Mouse (Mus musculus) thymus, adult 2 months (tissue): ENCODE data around the gene Gm47959. TPM values are rescaled to one million over a fixed set of nuclear protein-coding genes. Genes with fewer than 3 reads are reported as not detected.

Source experiments
- DNase-seq: peaks from one replicate; pipeline ENCODE4 v3.0.0; 2021
- H3K27ac ChIP-seq: fragments of 200-500 bp; 2 replicates; pipeline ENCODE4 v1.5.1; 2012; ENCODE audit warnings: low read length, control low read depth; ENCODE audit not compliant: control insufficient read depth, insufficient read depth
- H3K27me3 ChIP-seq: fragments of 200-500 bp; 2 replicates; pipeline ENCODE4 v1.6.1; 2012; ENCODE audit warnings: mild to moderate bottlenecking, low read length, moderate library complexity, mixed read lengths; ENCODE audit not compliant: control insufficient read depth, insufficient read depth
- H3K36me3 ChIP-seq: fragments of 200-500 bp; 2 replicates; pipeline ENCODE4 v1.6.1; 2012; ENCODE audit warnings: mild to moderate bottlenecking, low read length, moderate library complexity; ENCODE audit not compliant: control insufficient read depth, insufficient read depth
- H3K4me1 ChIP-seq: fragments of 200-500 bp; replicated peaks from 2 replicates; pipeline ENCODE4 v1.6.1; 2012; ENCODE audit warnings: low read length; ENCODE audit not compliant: control insufficient read depth, insufficient read depth
- H3K4me3 ChIP-seq: fragments of 200-500 bp; 2 replicates; pipeline ENCODE4 v1.5.1; 2012; ENCODE audit warnings: mild to moderate bottlenecking, low read length, control low read depth, moderate library complexity; ENCODE audit not compliant: control insufficient read depth, insufficient read depth
- CTCF ChIP-seq: fragments of 200-500 bp; IDR thresholded peaks from 2 replicates; pipeline ENCODE4 v1.5.1; 2012; ENCODE audit warnings: mild to moderate bottlenecking, control low read depth, low read length, moderate library complexity, borderline replicate concordance; ENCODE audit not compliant: control insufficient read depth, poor library complexity, insufficient read depth; ENCODE audit errors: extremely low read depth
- POLR2A ChIP-seq: fragments of 200-500 bp; IDR thresholded peaks from 2 replicates; pipeline ENCODE4 v1.6.1; 2012; ENCODE audit warnings: mild to moderate bottlenecking, low read length, control low read depth, moderate library complexity; ENCODE audit not compliant: control insufficient read depth, poor library complexity, insufficient read depth; ENCODE audit errors: extremely low read depth
- WGBS: fragments of 180-500 bp; shearing (Covaris S2); methylation state at CpG from one replicate; pipeline ENCODE4 v1.1.7; 2018; 5-methylcytosine and 5-hydroxymethylcytosine counted together
- polyA plus RNA-seq: library from polyadenylated mRNA; depleted of rRNA; stranded (reverse); fragments of >200 nt; gene quantifications from 2 replicates; pipeline ENCODE4 v1.2.3, GENCODE M21; 2012; rRNA removed

Gm47959 gene
- polyA plus RNA-seq, 1 experiment, result not detected

DNA sequence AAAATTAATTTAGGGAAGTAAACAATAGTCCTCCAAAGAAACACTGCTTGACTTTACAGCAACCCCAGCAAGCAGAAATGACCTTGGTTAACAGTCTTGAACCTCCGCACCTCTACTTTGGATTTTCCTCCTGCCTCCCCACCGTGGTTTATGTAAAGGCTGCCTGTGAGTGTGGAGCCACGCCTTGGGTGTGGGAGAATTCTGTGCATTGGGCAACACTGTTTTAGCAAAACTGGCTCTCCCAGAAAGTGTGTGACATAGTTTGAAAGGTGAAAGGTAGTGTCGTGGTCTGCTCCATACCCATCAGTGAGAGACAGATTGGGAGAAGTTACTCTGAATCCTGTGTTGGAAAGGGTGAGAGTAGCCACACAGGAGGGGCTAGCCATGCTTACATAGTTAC lies 38.7 kb downstream of the Gm47959 start:
- DNase-seq, result no peak
- Histone ChIP-seq H3K4me3 (no peak overlapping the region), H3K4me1 (no peaks in the 10 kb centered on the region), H3K36me3 (no peaks in the 10 kb centered on the region), H3K27me3 (no peaks in the 10 kb centered on the region), H3K27ac (no peak overlapping the region)
- 83% methylated on average over 4 of the region's 4 CpGs for WGBS
- no peak for TF ChIP-seq POLR2A
- no peak for TF ChIP-seq CTCF

- 94% methylated on average over 2 of the region's 2 CpGs for WGBS
- no peak for DNase-seq
- Histone ChIP-seq H3K27me3 (no peaks in the 10 kb centered on the region), H3K4me3 (no peak within 1 kb of the TSS), H3K27ac (no peak within 1 kb of the TSS), H3K36me3 (no peaks in the 10 kb centered on the region), H3K4me1 (no peaks in the 10 kb centered on the region)
- TF ChIP-seq POLR2A, result no peak
- no peak for TF ChIP-seq CTCF
Measured at GRCm38 (mm10) chr1:83042380-83042779, 42.0 kb downstream of the Gm47959 start, which contains the start of gene Krtap28-10. TSS of gene Krtap28-10 (minus strand) at chr1:83042480.

DNA sequence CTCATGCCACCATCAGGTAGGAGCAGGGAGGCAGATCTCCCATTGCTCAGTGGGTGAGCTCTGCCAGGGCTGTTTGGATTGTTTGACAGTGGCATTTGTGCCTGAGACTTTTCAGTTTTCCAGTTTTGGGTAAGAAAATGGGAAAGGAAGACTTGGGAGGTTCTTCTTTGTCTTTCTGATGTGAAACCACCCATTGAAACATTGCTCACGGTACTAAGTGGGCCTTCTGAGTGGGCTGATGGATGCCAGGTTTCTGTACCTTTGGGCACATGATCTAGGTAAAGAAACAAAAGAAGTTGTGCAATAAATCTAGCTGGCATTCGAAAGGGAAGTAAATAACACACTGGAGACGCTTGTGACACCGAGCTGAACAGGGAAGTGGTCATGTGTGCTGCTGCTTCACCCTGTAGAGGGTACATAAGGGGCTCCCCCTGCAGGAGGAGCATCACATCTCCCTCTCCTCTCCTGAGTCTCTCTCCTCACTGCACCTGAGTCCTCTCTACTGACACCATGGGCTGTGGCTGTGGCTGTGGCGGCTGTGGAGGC lies 44.6 kb downstream of the Gm47959 start, which contains the start of gene Gm47969:
Gene Gm47969, plus strand, starts transcription at position 51 of the 546 bp plus-strand sequence.
- H3K36me3 ChIP-seq, result no peaks in the 10 kb centered on the region
- no peaks in the 10 kb centered on the region for H3K27me3 ChIP-seq
- no peaks in the 10 kb centered on the region for H3K4me1 ChIP-seq
- H3K4me3 ChIP-seq, result no peak within 1 kb of the TSS
- no peak for DNase-seq
- TF ChIP-seq POLR2A (no peak), CTCF (no peak)
- 29% methylated on average over 5 of the region's 5 CpGs for WGBS
- H3K27ac ChIP-seq, result no peak within 1 kb of the TSS

Other genes with a start within 250 kb of the Gm47959 start
- gene Tm4sf20, start 232.1 kb upstream of the Gm47959 start, polyA plus RNA-seq, result 0.24 and 0.32 TPM in 2 replicates
- gene Gm47791, start 229.3 kb upstream of the Gm47959 start, polyA plus RNA-seq, result not detected in 2 replicates
- 69.0 and 75.4 TPM in 2 replicates for gene Agfg1, start 161.1 kb upstream of the Gm47959 start, polyA plus RNA-seq
- gene A030005L19Rik, start 87.2 kb upstream of the Gm47959 start, polyA plus RNA-seq, result 0.98 and 1.0 TPM in 2 replicates
- not detected in 2 replicates for gene A030014E15Rik, start 75.6 kb upstream of the Gm47959 start, polyA plus RNA-seq
- gene Gm6217, start 69.1 kb upstream of the Gm47959 start, polyA plus RNA-seq, result not detected in 2 replicates
- gene A030003K21Rik, start 57.2 kb upstream of the Gm47959 start, polyA plus RNA-seq, result not detected in 2 replicates
- gene Gm7544, start 44.5 kb upstream of the Gm47959 start, polyA plus RNA-seq, result not detected in 2 replicates
- gene Gm47955, start 40.3 kb upstream of the Gm47959 start, polyA plus RNA-seq, result not detected in 2 replicates
- 0.06 and 0.07 TPM in 2 replicates for gene Slc19a3, start 37.9 kb downstream of the Gm47959 start, polyA plus RNA-seq
- gene Krtap28-10, start 41.9 kb downstream of the Gm47959 start, polyA plus RNA-seq, result not detected in 2 replicates
- gene Gm47969, start 44.4 kb downstream of the Gm47959 start, polyA plus RNA-seq, result not detected in 2 replicates
- gene A030005K14Rik, start 58.8 kb downstream of the Gm47959 start, polyA plus RNA-seq, result not detected in 2 replicates
- not detected in 2 replicates for gene Krtap28-13, start 60.4 kb downstream of the Gm47959 start, polyA plus RNA-seq
- gene Ccl20, start 116.2 kb downstream of the Gm47959 start, polyA plus RNA-seq, result 14.3 and 16.7 TPM in 2 replicates
- not detected in 2 replicates for gene Daw1, start 159.2 kb downstream of the Gm47959 start, polyA plus RNA-seq